Mouse (Mus musculus) hematopoietic stem cell, adult 5-6 weeks (primary cell): ENCODE results near the gene Dnajb1. TPM values are rescaled to one million over a fixed set of nuclear protein-coding genes. Genes with fewer than 3 reads are reported as not detected.

ENCODE experiments used
- ATAC-seq, 2 experiments: fragments of 125-278 bp in 1 of 2; replicated peaks in 1 of 2; 2 replicates each; pipeline ENCODE4 v1.8.0; 2016 to 2017; ENCODE audit warnings: inconsistent platforms in 2 of 2, mild to moderate bottlenecking in 2 of 2, moderate number of reproducible peaks in 2 of 2, low read depth in 1 of 2, moderate TSS enrichment in 1 of 2; ENCODE audit not compliant: low FRiP score in 2 of 2, poor library complexity in 2 of 2, severe bottlenecking in 2 of 2, insufficient read depth in 1 of 2, low TSS enrichment in 1 of 2
- total RNA-seq: library from RNA; stranded (forward); fragments of 172-1452, 232-1000 nt; gene quantifications from 2 replicates; pipeline ENCODE4 v1.2.3, GENCODE M21; 2017

Gene Dnajb1
- total RNA-seq, 1 experiment from 2014 or later = 73.6 TPM

DNA sequence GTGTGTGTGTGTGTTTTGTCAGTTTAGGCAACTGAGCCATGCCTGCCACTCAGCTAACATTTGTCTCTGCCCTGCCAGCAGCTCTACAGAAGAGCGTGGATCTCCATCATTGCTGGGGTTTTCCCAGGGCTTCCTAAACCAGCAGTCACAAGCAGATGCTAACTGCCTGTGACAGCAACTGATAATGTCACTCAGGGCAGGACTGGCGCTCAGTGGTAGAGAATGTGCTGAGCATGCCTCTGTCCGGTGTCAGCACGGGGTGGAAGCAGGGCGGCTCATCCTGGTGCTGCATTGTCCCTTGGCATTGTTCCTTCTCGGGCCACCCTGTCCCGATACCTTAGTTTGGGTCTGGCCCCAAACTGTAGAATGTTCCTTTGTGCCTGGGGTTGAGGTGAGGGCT lies 15.6 kb downstream of the Dnajb1 start:
- ATAC-seq = no peak

DNA sequence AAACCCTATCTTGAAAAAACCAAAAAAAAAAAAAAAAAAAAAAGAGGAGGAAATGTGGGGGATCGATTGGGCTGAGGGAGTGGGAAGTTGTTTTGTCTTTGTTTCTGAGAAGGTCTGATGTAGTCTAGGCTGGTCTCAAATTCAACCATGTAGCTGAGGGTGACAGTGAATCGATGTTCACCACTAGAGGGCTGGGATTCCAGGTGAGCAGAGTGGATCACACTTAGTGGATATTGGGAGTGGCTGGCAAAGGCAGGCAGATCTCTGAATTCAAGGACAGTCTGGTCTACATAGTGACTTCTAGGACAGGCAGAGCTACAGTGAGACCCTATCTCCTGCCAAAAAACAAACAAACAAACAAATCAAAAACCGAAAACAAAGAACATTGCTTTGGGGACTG lies 16.7 kb downstream of the Dnajb1 start:
- ATAC-seq = no peak

DNA sequence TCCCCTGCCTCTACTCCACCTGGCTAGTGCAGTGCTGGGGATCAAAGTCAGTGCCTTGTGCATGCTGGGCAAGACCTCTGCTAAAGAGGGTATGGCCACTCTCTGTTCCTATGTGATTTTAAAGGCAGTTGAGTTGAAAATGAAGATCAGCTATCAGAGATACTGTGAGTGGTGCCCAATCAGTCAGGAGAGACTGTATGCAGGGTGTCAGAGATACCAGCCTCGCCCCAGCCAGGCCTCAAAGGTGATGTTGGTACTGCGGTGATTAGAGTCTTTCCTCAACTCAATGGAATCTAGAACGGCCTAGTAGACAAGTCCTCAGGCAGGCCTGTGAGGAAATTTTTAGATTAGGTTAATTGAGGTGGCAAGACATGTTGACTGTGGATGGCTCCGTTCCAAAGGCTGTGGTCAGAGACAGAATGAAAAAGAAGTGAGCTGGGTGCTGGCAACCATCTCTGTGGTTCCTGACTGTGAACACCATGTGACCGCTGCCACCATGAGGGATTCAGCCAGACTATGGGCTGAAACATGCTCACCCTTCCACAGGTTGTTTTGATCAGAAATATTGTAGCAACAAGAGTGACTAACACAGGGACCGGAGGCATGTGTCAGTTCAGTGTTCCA lies 17.8 kb downstream of the Dnajb1 start:
- ATAC-seq = peak in 1 of 2 experiments; percentile 46; a peak in 1 of 4 replicates

DNA sequence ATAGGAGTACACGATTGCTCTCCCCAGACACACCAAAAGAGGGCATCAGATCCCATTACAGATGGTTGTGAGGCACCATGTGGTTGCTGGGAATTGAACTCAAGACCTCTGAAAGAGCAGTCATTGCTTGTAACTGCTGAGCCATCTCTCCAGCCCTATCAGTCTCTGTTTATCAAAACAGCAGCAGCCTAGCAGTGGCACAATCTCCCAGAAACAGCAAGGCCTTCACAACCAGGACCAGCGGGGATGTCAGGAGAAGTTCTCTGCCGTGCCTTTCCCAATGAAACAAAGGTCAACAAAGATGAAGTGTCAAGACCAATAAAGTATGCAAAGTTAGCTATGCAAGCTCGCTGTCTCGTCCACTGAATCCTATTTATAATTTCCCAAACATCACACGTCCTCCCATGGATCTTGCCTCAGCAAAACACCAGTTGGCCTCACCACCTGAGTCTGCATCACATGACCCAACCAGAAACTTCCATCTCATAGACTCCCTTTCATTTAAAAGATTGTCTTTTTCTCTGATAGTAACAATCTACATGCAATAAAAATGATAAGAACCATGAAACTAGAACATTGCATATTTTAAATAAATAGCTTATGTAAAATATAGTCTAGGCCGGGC lies 24.2 kb downstream of the Dnajb1 start:
- no peak for ATAC-seq

DNA sequence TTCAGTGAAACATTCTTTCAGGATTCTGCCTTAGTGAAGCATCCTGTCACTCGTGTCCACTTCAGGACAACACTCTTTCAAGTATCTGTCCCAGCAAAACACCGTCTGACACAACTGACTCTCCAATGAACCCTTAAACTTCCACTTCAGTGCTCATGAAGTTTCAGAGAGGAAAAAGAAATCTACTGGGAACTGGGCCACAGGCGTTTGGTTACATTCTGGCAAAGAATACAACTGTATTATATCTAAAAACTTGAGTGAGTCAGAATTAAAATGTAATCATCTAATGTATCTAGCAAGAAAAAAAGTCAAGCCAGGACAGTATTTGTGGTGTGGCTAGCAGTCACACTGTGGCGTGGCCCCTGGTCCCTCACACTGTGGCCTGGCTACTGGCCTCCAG lies 30.9 kb downstream of the Dnajb1 start:
- no peak for ATAC-seq

- ATAC-seq = no peak
These were observed 31.7 kb downstream of the Dnajb1 start for GRCm38 (mm10) chr8:83639649-83640048.

GRCm38 (mm10) chr8:83647511-83647910 lies 39.5 kb downstream of the Dnajb1 start:
- no peak; a peak in 1 of 4 replicates for ATAC-seq

- no peak for ATAC-seq
These were observed 40.0 kb downstream of the Dnajb1 start for GRCm38 (mm10) chr8:83648031-83648430.

DNA sequence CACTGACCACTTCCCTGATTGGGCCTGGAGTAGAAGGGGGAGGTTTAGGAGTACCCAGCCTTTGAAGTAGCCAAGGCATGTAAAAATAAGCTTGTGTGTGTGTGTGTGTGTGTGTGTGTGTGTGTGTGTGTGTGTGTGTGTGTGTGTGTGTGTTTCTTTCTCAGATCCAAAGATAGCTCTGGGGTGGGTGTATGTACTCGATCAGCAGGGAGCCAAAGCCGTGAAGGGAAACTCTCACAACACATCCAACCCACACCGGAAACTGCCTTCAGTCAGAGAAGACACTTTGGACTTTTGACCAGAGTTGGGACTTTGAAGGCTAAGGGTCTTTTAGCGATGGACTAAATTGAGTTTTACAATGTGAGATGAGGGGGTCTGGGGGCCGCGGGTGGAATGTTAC lies 41.7 kb downstream of the Dnajb1 start:
- ATAC-seq = no peak

- peak; percentile 96 to 98 for ATAC-seq
These were observed 44.2 kb downstream of the Dnajb1 start, which contains the start of gene Gipc1 for GRCm38 (mm10) chr8:83652030-83652743. Gene Gipc1 (plus strand): TSS chr8:83652677.

GRCm38 (mm10) chr8:83652744-83653661 lies 45.0 kb downstream of the Dnajb1 start:
- ATAC-seq = no peak

GRCm38 (mm10) chr8:83653662-83654017 lies 45.6 kb downstream of the Dnajb1 start:
- no peak for ATAC-seq

DNA sequence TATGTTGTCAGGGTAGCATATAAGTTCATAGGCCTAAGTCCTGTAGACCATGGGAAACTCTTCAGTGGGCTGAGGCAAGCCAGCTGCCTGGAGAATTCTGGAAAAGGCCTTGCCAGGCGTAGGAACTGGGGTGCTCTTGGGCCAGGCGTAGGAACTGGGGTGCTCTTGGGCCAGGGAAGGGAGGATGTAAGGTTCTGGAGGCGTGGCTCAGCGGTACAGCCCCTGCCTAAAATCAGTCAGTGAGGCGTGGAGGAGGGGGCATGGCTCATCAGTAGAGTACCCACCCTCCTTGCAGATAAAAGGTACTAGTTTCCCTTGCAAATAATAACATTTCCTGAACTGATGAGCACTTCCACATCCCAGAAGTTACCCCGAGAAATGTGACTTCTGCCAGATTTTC lies 46.7 kb downstream of the Dnajb1 start:
- no peak for ATAC-seq

DNA sequence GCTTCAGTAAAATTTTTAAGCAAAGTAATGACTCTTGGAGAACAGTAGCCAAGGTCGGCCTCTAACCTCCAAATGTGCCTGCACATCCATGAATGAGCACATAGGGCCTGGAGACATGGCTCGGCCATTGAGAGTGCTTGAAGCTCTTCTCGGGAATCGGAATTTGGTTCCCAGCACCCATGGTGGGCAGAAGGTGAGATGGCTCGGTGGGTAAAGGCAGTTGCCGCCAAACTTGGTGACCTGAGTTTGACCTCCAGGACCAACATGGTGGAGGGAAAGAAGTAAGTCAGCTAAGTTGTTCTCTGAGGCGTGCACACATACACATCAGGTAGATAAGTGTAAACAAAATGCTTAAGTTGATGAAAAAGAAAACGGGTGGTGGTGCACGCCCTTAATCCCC lies 48.0 kb downstream of the Dnajb1 start:
- ATAC-seq = no peak

DNA sequence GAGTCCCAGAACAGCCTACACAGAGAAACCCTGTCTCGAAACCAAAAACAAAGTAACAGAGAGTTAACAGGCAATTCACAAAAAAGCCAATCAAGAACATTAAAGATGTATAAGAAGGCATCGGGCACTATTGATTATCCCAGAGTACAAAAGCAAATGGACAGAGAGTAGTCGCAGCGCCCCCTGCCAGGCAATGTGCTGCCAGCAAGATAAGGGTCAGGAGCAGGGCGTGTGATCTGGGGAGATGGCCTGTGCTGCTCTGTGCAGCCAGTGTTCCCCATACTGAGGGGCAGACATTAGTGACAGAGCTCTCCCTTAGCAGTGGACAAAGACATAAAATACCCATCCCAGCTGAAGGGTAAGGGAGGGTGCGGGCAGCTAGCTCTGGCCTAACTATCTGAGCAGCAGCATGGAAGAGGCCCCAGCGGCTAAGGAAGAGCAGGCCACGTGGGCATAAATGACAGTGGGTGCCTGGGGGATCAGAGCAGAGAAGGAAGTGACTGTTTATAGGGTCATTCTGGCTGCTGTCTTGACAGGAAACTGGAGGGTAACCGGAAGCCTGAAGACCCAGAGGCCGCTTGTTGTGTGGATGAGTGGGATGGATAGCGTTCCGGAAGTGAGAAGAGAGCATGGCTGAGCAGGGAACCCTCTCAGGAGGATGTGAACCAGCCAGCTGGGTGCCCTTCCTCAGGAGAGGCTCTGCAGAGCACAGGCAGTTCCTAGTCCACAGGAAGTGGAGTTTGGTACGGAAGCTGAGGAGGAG lies 48.7 kb downstream of the Dnajb1 start:
- no peak for ATAC-seq

GRCm38 (mm10) chr8:83660545-83660944 lies 52.6 kb downstream of the Dnajb1 start:
- no peak for ATAC-seq
